Mouse (Mus musculus) embryonic facial prominence, embryonic 10.5 days (tissue): ENCODE data around the gene Zw10. TPM values are rescaled to one million over a fixed set of nuclear protein-coding genes. Genes with fewer than 3 reads are reported as not detected.

ENCODE experiments used
- DNase-seq: peaks from one replicate; pipeline ENCODE4 v3.0.0-alpha.2; 2017; ENCODE audit warnings: low spot score
- H3K27ac ChIP-seq: fragments of 300-500 bp; sonication (generic); replicated peaks from 2 replicates; pipeline ENCODE4 v1.5.1; 2016; ENCODE audit warnings: mild to moderate bottlenecking
- H3K27me3 ChIP-seq: fragments of 300-500 bp; sonication (generic); replicated peaks from 2 replicates; pipeline ENCODE4 v1.6.1; 2016; ENCODE audit warnings: low read depth, mild to moderate bottlenecking; ENCODE audit not compliant: poor library complexity, severe bottlenecking
- H3K36me3 ChIP-seq: fragments of 300-500 bp; sonication (generic); replicated peaks from 2 replicates; pipeline ENCODE4 v1.6.1; 2016; ENCODE audit warnings: mild to moderate bottlenecking, moderate library complexity
- H3K4me1 ChIP-seq: fragments of 300-500 bp; sonication (generic); 2 replicates; pipeline ENCODE4 v1.6.1; 2016
- H3K4me3 ChIP-seq: fragments of 300-500 bp; sonication (generic); 2 replicates; pipeline ENCODE4 v1.5.1; 2016; ENCODE audit warnings: mild to moderate bottlenecking, moderate library complexity
- H3K9me3 ChIP-seq: fragments of 300-500 bp; sonication (generic); 2 replicates; pipeline ENCODE4 v1.6.1; 2016; ENCODE audit warnings: mild to moderate bottlenecking
- WGBS: fragments of 180-500 bp; shearing (Covaris S2); methylation state at CpG from one replicate; pipeline ENCODE4 v1.1.7; 2016; 5-methylcytosine and 5-hydroxymethylcytosine counted together
- polyA plus RNA-seq: library from polyadenylated mRNA; unstranded; fragments of >200 nt; fragmentation: Nextera tagmentation; extraction: Ambion mirVana; gene quantifications from 2 replicates; pipeline ENCODE4 v1.2.1, GENCODE M21; 2016

The Zw10 gene
- polyA plus RNA-seq, 1 experiment from 2014 or later = 55.6 TPM

DNA sequence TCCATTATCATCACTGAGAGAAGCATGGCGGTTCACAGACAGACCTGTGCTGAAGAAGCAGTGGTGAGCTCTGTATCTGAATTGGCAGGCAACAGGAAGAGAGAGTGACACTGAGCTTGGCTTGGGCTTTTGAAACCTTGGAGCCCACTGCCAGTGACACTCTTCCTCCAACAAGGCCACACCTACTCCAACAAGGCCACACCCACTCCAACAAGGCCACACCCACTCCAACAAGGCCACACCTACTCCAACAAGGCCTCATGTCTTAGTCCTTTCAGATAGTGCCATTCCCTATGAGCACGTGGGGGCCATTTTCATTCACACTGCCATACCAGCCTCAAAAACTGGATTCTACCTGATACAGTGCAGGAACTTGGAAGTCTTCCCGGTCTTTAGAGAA lies 43.5 kb downstream of the Zw10 start:
- Histone ChIP-seq H3K27ac (no peak overlapping the region), H3K27me3 (no peaks in the 10 kb centered on the region)

DNA sequence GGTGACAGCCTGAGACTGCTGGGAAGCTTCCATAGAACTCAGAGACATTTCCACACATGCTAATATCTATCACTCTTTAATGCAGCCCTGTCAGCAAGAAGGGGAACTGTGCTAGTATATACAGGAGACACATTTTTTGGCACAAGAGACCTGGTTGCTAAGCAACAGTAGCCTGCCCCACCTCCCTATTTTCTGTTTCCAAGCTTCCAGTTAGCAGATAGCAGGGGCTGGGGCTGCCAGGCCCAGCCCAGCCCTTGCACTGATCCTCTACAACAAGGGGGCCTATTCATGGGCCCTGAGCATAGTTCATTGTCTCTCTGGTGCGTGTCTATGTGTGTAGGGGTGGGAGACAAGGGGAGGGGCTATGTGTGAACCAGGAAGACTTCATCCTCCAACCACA lies 46.9 kb downstream of the Zw10 start:
- Histone ChIP-seq H3K27ac (peak overlapping the region; percentile 30; the same call in 1 of the 2 replicates), H3K4me1 (peaks cover 9% of the 10 kb centered on the region), H3K27me3 (no peaks in the 10 kb centered on the region), H3K9me3 (no peaks in the 10 kb centered on the region), H3K4me3 (no peak overlapping the region), H3K36me3 (no peaks in the 10 kb centered on the region)
- DNase-seq = peak; percentile 16
- 15% methylated on average over 1 of the region's 1 CpGs for WGBS

More for the DNA sequence above, 43.5 kb downstream of the Zw10 start:
- no peak for DNase-seq
- Histone ChIP-seq H3K4me3 (no peak overlapping the region), H3K9me3 (no peaks in the 10 kb centered on the region), H3K36me3 (no peaks in the 10 kb centered on the region), H3K4me1 (peaks cover 9% of the 10 kb centered on the region)
- WGBS = 95% methylated on average over 3 of the region's 3 CpGs

DNA sequence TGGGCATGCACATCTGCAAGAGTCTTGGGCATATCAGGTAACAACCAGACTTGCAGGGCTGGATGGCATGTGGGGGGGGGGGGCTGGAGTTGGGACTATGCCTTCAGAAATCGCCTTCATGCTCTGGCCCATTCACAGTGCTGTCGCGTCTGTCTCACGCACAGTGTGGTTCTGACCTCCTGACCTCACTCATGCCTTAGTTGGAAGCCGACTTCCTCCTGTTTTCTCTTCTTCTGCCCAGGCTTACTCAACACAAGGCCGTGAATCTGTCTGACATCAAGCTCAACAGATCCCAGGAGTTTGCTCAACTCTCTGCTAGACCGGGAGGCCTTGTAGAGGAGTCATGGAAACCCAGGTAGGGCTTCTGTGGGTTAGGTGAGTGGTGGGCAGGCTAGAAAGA lies 53.7 kb downstream of the Zw10 start:
- Histone ChIP-seq H3K36me3 (no peaks in the 10 kb centered on the region), H3K4me1 (peaks cover 23% of the 10 kb centered on the region), H3K27ac (no peak overlapping the region), H3K27me3 (no peaks in the 10 kb centered on the region), H3K4me3 (no peak overlapping the region), H3K9me3 (no peaks in the 10 kb centered on the region)
- peak; percentile 44 for DNase-seq
- WGBS = 29% methylated on average over 7 of the region's 7 CpGs

DNA sequence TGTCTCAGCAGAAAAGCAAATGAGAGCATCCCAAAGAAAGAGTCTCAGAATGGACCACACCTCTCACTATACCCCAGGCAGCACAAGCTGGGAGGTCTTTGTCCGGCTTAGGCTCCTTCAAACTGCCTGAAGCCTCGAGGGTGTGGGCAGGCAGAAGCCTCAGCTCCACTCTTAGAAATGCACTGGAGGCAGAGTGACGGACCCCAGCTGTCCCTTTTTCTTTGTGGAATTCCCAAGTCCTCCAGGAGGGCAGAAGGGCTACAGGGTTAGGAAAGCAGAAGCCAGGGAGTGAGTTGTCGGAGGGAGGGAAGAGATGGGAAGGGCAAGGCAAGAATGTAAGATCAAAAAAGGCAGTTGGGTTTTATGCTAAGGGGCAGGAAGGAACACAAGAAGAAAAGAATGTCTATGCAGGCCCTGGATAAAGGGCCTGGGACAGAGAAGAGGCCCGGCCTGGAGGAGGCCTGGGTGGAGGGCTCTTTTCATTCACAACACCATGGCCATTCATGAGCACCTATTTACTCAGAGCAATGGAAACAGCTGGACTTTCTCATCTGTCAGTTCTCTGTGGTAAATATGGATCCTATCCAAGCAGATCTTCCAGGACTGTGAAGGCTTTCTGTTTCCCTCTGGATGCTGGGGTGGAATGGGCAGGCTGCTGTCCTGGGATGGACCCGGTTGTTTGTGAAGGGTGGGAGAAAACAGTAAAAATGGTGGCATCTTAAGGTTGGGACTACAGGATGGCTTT lies 55.2 kb downstream of the Zw10 start:
- Histone ChIP-seq H3K36me3 (no peaks in the 10 kb centered on the region), H3K27ac (no peak overlapping the region), H3K27me3 (no peaks in the 10 kb centered on the region), H3K9me3 (no peaks in the 10 kb centered on the region), H3K4me1 (peaks cover 23% of the 10 kb centered on the region), H3K4me3 (no peak overlapping the region)
- WGBS = 32% methylated on average over 6 of the region's 6 CpGs
- no peak for DNase-seq

DNA sequence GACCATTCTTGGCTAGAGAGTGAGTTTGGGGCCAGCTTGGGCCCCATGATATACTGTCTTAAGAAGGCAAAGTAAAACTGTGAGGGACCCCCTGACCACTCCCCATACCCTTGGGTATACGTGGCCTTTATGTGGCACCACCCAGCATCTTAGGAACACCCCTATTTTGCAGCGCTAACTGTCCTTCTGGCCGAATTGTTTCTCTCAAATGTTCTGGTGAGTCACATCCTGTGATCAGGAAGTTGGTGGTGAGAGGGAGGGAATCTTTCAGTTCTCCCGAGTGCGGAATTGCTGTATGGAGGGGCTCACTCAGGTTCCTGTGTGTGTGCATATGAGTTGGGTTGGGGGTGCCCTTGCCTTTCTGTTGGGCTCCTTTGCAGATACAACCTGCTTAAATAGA lies 55.9 kb downstream of the Zw10 start:
- H3K4me3 ChIP-seq = no peak overlapping the region
- H3K9me3 ChIP-seq = no peaks in the 10 kb centered on the region
- H3K36me3 ChIP-seq = no peaks in the 10 kb centered on the region

DNA sequence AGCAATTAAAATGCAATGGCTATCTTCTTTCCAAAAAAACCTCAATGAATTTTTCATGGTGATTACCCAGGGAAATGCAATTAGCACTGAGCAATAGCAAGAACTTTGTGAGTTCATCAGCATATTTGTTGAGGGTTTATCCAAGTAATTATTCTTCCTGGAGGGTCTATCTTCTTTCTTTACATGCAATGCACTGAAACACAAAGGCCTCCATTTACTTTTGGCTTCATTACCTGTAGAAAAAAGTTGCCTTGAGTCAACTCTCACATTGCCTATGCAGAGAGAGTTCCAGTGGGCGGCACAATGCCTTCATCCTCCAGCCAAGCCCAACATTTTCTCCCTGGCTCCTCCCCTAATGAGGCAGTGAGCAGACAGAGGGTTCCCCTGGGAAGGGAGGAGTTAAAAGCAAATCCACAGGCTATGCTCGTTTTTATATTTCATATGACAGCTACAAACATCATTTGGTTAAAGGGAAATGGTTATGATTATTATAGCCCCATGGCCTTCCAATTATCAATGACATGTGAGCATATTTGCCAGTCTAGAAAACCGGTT lies 62.9 kb downstream of the Zw10 start:
- H3K9me3 ChIP-seq = no peaks in the 10 kb centered on the region
- no peaks in the 10 kb centered on the region for H3K27me3 ChIP-seq
- H3K27ac ChIP-seq = no peak overlapping the region
- no peak for DNase-seq
- no peak overlapping the region for H3K4me3 ChIP-seq
- no peaks in the 10 kb centered on the region for H3K36me3 ChIP-seq
- 49% methylated on average over 3 of the region's 3 CpGs for WGBS
- no peaks in the 10 kb centered on the region for H3K4me1 ChIP-seq

More for the DNA sequence above, 55.9 kb downstream of the Zw10 start:
- no peak for DNase-seq
- no peak overlapping the region for H3K27ac ChIP-seq
- H3K27me3 ChIP-seq = no peaks in the 10 kb centered on the region
- peaks cover 23% of the 10 kb centered on the region for H3K4me1 ChIP-seq
- WGBS = 89% methylated on average over 5 of the region's 5 CpGs

DNA sequence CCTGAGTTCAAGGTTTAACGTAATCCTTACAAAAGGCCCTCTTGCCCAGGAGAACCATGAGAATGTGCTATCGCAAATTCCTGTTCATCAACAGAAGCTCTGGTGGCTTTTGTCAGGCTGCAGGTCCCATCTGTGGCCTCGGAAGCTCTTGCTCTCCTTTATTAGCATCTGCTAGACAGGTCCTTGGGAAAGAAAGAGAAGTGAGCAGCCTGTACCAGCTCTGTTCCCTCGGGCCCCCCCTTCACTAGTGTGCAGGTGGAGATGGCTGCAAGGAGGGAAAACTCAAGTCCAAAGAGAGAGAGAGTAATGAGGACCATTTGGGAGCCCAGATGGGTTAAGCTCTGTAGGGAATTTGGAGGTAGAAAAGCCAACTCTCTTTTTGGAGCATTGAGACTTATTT lies 64.3 kb downstream of the Zw10 start:
- no peak for DNase-seq
- WGBS = 86% methylated on average over 4 of the region's 4 CpGs
- no peaks in the 10 kb centered on the region for H3K9me3 ChIP-seq
- no peak overlapping the region for H3K27ac ChIP-seq
- H3K36me3 ChIP-seq = no peaks in the 10 kb centered on the region
- no peaks in the 10 kb centered on the region for H3K27me3 ChIP-seq
- H3K4me3 ChIP-seq = no peak overlapping the region
- H3K4me1 ChIP-seq = no peaks in the 10 kb centered on the region

DNA sequence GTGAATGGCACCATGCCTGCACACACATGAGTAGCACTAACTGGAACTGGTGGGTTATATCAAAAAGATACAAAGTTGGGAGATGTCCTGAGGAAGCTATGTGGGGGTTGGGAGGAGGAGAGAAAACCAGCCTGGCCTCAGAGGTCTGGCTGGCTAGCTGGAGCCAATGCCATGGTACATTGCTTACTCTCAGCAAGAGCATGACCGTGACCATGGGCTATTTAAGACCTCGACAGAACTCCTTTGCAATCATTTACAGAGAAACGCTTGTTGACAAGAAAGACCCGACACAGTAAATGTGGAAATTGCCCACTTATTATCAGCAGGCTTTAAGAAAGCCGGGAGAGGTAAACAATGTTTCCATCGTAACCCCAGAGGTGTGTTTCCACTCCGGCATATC lies 70.3 kb downstream of the Zw10 start:
- H3K27ac ChIP-seq = no peak overlapping the region
- no peaks in the 10 kb centered on the region for H3K36me3 ChIP-seq
- DNase-seq = no peak
- WGBS = 78% methylated on average over 7 of the region's 7 CpGs
- H3K4me1 ChIP-seq = peaks cover 9% of the 10 kb centered on the region; the same call in 1 of the 2 replicates
- H3K27me3 ChIP-seq = no peaks in the 10 kb centered on the region
- H3K9me3 ChIP-seq = no peaks in the 10 kb centered on the region
- no peak overlapping the region for H3K4me3 ChIP-seq

Other genes starting within 250 kb of the Zw10 start
- gene Zbtb16, start 219.4 kb upstream of the Zw10 start, polyA plus RNA-seq = 15.8 and 21.0 TPM in 2 replicates
- gene Htr3a, start 144.5 kb upstream of the Zw10 start, polyA plus RNA-seq = 1.0 and 4.7 TPM in 2 replicates
- gene Htr3b, start 90.6 kb upstream of the Zw10 start, polyA plus RNA-seq = 1.1 and 2.1 TPM in 2 replicates
- 52.8 and 55.1 TPM in 2 replicates for gene Usp28, start 70.2 kb upstream of the Zw10 start, polyA plus RNA-seq
- gene Tmprss5, start 25.6 kb downstream of the Zw10 start, polyA plus RNA-seq = 0.50 and 0.92 TPM in 2 replicates
- not detected in 2 replicates for gene Gm4894, start 194.9 kb downstream of the Zw10 start, polyA plus RNA-seq